Mouse (Mus musculus): ENCODE data around the gene March6. TPM values are rescaled to one million over a fixed set of nuclear protein-coding genes. Genes with fewer than 3 reads are reported as not detected.

March6 gene
- polyA plus RNA-seq, 1 experiment from 2014 or later: 67.5 TPM

DNA sequence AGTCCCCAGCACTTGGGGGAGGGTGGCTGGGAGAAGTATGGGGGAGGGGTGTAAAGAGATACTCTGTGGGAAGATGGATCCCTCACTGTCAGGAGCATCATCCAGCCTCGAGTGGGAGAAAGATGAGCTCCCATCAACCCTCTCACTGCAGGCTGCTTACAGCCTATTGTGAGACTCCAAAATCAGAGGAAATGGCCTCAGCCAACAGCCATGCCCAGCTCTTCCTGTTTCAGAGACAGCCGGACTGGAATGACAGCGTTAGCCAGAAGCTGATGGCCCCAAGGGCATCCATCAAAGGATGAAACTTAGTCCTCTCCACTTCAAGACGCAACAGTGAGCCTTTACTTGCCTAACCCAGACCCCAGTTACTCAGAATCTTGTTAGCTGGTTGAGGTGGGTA is 115.7 kb downstream of the March6 start:
- Histone ChIP-seq H3K36me3 (no peaks in the 10 kb centered on the region), H3K4me2 (replicated peaks) (no peak overlapping the region), H3K4me3 (no peak overlapping the region), H3K9me3 (replicated peaks) (no peaks in the 10 kb centered on the region), H3K27ac (no peak overlapping the region), H3K4me1 (peaks cover 10% of the 10 kb centered on the region), H3K9ac (no peak overlapping the region), H3K27me3 (no peaks in the 10 kb centered on the region)
- 60% methylated on average over 4 of the region's 4 CpGs for WGBS
- ATAC-seq (ENCODE audit: low FRiP score): no peak

DNA sequence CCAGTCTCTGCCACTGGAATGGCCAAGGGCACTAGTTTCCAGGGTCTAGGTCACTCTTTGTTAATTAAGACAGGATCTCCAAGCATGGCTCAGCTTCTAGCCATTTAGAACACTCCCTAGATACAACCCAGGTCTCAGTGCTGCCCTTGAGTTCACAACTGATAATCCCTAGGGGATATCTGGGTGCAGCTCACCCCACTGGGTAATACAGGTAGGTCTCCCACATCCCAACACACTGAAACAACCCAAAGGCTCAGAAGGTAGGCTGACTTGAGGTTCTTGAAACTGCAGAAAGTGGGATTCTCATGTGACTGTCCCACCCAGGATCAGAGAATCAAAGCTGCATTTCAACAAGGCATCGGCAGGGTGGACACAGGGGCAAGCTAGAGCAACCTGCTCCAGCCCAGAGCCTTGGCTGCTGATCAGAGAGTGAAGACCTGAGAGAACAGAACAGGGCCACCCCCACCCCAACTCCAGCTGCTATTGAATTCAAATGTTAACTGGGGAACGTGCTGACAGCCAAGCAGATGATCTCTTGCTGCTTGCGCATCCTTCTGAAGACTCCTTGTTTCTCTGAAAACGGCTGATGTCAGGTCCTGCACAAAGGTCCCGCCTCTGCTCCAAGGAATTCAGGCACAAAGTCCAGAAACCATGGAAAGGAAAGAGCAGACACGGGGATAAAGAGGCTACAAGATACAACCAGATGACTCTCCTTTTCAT is 116.5 kb downstream of the March6 start:
- no peak for ATAC-seq (ENCODE audit: low FRiP score)
- WGBS: 40% methylated on average over 6 of the region's 6 CpGs

DNA sequence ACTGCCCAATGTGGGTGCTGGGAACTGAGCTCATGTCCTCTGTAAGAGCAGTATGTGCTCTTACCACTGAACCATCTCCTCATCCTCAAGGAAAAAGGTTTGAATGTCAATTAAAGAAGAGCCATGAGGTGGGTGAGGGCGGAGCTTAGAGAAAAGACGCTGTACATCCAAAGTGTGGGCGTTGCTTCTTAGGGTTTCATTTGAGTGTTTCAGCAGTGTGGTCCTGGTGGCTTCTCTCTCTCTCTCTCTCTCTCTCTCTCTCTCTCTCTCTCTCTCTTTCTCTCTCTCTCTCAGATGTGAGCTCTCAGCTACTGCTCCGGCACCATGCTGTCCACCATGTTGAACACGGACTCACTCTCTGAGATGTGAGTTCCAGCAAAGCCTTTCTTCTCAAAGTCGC is 117.2 kb downstream of the March6 start:
- Histone ChIP-seq H3K4me2 (replicated peaks) (no peak overlapping the region), H3K9ac (no peak overlapping the region), H3K9me3 (replicated peaks) (no peaks in the 10 kb centered on the region), H3K36me3 (no peaks in the 10 kb centered on the region), H3K27me3 (no peaks in the 10 kb centered on the region), H3K27ac (no peak overlapping the region), H3K4me1 (peaks cover 10% of the 10 kb centered on the region), H3K4me3 (no peak overlapping the region)
- ATAC-seq (ENCODE audit: low FRiP score): no peak
- 88% methylated on average over 6 of the region's 6 CpGs for WGBS

More for the DNA sequence above, 116.5 kb downstream of the March6 start:
- Histone ChIP-seq H3K4me2 (replicated peaks) (no peak overlapping the region), H3K27ac (no peak overlapping the region), H3K36me3 (no peaks in the 10 kb centered on the region), H3K9me3 (replicated peaks) (no peaks in the 10 kb centered on the region), H3K27me3 (no peaks in the 10 kb centered on the region), H3K9ac (no peak overlapping the region), H3K4me1 (peaks cover 10% of the 10 kb centered on the region), H3K4me3 (no peak overlapping the region)

DNA sequence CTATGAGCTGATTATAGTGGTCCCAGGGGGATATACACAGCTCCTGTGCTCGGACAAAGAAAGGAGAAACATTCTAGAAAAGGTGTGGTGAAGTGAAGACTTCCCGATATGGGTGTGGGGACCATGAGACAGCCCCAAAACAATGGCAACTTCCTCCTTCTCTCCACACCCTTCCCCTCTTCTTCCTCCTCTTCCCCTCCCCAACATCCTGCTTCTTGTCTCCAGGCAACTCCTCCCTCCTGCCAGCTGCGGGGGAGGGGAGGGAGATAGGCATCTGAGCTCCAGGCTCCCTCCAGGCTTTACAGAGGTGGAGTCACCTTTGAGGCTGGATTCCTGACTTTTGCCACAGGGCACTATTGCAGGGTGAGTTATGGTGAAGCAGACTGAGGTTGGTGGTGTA is 117.9 kb downstream of the March6 start:
- Histone ChIP-seq H3K4me3 (no peak overlapping the region), H3K36me3 (no peaks in the 10 kb centered on the region), H3K9me3 (replicated peaks) (no peaks in the 10 kb centered on the region), H3K27ac (no peak overlapping the region), H3K4me1 (peaks cover 10% of the 10 kb centered on the region), H3K4me2 (replicated peaks) (no peak overlapping the region), H3K9ac (no peak overlapping the region), H3K27me3 (no peaks in the 10 kb centered on the region)
- 54% methylated on average over 3 of the region's 3 CpGs for WGBS
- no peak for ATAC-seq (ENCODE audit: low FRiP score)

DNA sequence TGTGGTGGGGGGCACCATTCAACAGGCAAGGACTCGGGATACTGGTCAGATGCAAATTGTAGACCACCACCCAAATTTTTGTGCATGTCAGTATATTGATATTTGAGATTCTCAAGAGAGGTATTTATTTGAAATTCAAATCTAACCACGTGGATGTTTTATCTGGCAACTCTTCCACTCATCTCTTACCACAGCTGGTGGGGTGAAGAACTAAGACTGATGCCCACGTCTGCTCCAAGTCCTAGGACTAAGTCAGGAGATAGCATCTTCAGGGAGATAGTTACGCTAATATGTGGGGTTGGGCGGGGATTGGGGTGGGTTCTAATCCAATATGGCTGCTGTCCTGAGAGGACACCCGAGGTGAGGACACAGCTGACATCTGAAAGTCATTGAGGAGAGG is 118.4 kb downstream of the March6 start:
- Histone ChIP-seq H3K36me3 (no peaks in the 10 kb centered on the region), H3K4me3 (no peak overlapping the region), H3K4me2 (replicated peaks) (no peak overlapping the region), H3K27ac (no peak overlapping the region), H3K9ac (no peak overlapping the region), H3K9me3 (replicated peaks) (no peaks in the 10 kb centered on the region), H3K27me3 (no peaks in the 10 kb centered on the region), H3K4me1 (peaks cover 10% of the 10 kb centered on the region)
- ATAC-seq (ENCODE audit: low FRiP score): no peak
- WGBS: 83% methylated on average over 6 of the region's 6 CpGs

DNA sequence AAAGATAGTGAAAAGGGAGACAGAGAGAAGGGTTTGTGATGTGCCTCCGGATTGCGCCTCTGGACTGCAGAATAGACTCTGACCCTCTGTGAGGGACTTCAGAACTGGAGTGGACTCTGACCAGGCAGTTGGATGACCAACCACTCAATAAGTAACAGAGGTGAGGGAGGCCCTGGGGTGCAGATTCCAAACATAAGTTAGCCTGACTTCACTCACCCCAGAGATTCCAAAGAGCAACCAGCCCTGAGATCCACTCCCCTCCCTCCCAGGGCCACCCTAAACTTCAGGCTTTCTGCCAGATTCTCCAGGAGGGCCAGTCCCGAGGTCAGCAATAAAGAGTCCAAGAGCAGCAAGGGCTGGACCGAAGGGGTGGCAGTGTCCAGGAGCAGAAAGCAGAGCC is 123.4 kb downstream of the March6 start:
- no peak overlapping the region for H3K4me2 ChIP-seq (replicated peaks)
- ATAC-seq (ENCODE audit: low FRiP score): no peak
- no peak overlapping the region for H3K27ac ChIP-seq
- H3K9me3 ChIP-seq (replicated peaks): no peaks in the 10 kb centered on the region
- 0 out of 2 replicates have a peak, but pooled peaks cover 3% of the 10 kb centered on the region for H3K4me1 ChIP-seq
- H3K36me3 ChIP-seq: no peaks in the 10 kb centered on the region
- no peak overlapping the region for H3K4me3 ChIP-seq
- H3K9ac ChIP-seq: no peak overlapping the region
- H3K27me3 ChIP-seq: no peaks in the 10 kb centered on the region
- 85% methylated on average over 4 of the region's 4 CpGs for WGBS

DNA sequence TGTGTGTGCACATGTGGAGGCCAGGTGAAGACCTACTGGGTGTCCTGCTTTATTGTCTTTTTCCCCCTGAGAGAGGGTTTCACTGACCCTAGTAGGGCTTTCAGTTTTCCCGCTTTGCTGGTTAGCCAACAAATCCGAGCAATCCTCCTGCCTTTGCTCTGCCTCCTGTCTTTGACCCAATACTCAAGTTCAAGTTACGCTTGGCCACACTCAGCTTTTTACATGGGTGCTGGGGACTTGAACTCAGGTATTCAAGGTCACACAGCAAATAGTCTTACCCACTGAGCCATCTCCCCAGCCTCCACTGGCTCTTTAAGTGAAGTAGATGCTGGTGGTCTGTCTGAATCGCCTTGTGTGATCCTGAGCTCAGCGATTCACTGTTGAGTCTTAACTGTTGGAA is 124.0 kb downstream of the March6 start:
- H3K9me3 ChIP-seq (replicated peaks): no peaks in the 10 kb centered on the region
- no peak overlapping the region for H3K4me3 ChIP-seq
- no peaks in the 10 kb centered on the region for H3K27me3 ChIP-seq
- no peaks in the 10 kb centered on the region for H3K36me3 ChIP-seq
- WGBS: 85% methylated on average over 5 of the region's 5 CpGs
- peaks cover 3% of the 10 kb centered on the region; the same call in 1 of the 2 replicates for H3K4me1 ChIP-seq
- H3K27ac ChIP-seq: no peak overlapping the region
- H3K4me2 ChIP-seq (replicated peaks): no peak overlapping the region
- ATAC-seq (ENCODE audit: low FRiP score): no peak
- no peak overlapping the region for H3K9ac ChIP-seq

Other genes starting within 250 kb of the March6 start
- 0.85 and 0.87 TPM in 2 replicates for gene Ankrd33b, start 163.3 kb downstream of the March6 start, polyA plus RNA-seq (2016; fragmentation: Nextera tagmentation; extraction: Ambion mirVana)
- gene Ropn1l, start 77.3 kb downstream of the March6 start, polyA plus RNA-seq (2016; fragmentation: Nextera tagmentation; extraction: Ambion mirVana): 2.8 and 2.9 TPM in 2 replicates
- 2.7 and 2.8 TPM in 2 replicates for gene Cmbl, start 34.3 kb upstream of the March6 start, polyA plus RNA-seq (2016; fragmentation: Nextera tagmentation; extraction: Ambion mirVana)
- gene Cct5, start 70.8 kb upstream of the March6 start, polyA plus RNA-seq (2016; fragmentation: Nextera tagmentation; extraction: Ambion mirVana): 539 and 546 TPM in 2 replicates
- 12.3 and 12.4 TPM in 2 replicates for gene Fam173b, start 70.8 kb upstream of the March6 start, polyA plus RNA-seq (2016; fragmentation: Nextera tagmentation; extraction: Ambion mirVana)